Mouse (Mus musculus): ENCODE results near the gene Kcnma1. TPM values are rescaled to one million over a fixed set of nuclear protein-coding genes. Genes with fewer than 3 reads are reported as not detected.

Gene Kcnma1
- polyA plus RNA-seq, 1 experiment: not detected

- TF ChIP-seq CTCF (IDR thresholded peaks at IDR 0.05; ENCODE audit: control insufficient read depth, insufficient read depth, low read length) (no peak), POLR2A (IDR thresholded peaks at IDR 0.05; ENCODE audit: borderline replicate concordance, control insufficient read depth, low read depth, low read length) (no peak)
- 35% methylated on average over 1 of the region's 1 CpGs for WGBS
Measured at GRCm38 (mm10) chr14:23809124-23809523, 205.2 kb downstream of the Kcnma1 start.

DNA sequence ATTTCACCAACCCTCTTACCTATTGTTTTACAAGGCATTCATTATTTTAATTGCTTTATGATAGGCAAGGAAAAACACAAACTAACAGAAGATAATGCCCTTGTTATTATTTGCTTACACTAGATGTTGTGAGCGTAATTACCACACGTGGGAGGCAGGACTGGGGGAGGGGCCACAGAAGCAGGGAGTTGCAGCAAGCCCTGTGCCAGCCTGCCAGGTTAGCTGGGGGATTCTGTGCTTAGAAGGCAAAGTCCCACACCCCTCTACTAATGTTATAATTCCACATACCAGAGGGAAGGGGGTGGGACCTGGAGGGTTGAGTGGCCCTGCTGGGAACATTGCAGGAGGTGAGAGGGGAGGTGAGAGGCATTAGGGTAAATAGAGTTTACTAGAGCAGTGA is 207.9 kb downstream of the Kcnma1 start:
- Histone ChIP-seq H3K4me3 (replicated peaks; ENCODE audit: control insufficient read depth, low read depth, low read length) (no peak overlapping the region), H3K4me1 (ENCODE audit: control insufficient read depth, insufficient read depth, low read length) (no peaks in the 10 kb centered on the region), H3K27ac (ENCODE audit: control insufficient read depth, insufficient read depth, low read depth, low read length, poor library complexity) (no peak overlapping the region)
- no peak for TF ChIP-seq POLR2A (IDR thresholded peaks at IDR 0.05; ENCODE audit: borderline replicate concordance, control insufficient read depth, low read depth, low read length)
- TF ChIP-seq CTCF (IDR thresholded peaks at IDR 0.05; ENCODE audit: control insufficient read depth, insufficient read depth, low read length): no peak
- 41% methylated on average over 2 of the region's 2 CpGs for WGBS

More at GRCm38 (mm10) chr14:23809124-23809523, 205.2 kb downstream of the Kcnma1 start:
- Histone ChIP-seq H3K4me1 (ENCODE audit: control insufficient read depth, insufficient read depth, low read length) (no peaks in the 10 kb centered on the region), H3K27ac (ENCODE audit: control insufficient read depth, insufficient read depth, low read depth, low read length, poor library complexity) (no peak overlapping the region), H3K4me3 (replicated peaks; ENCODE audit: control insufficient read depth, low read depth, low read length) (no peak overlapping the region)

- WGBS: 85% methylated on average over 7 of the region's 7 CpGs
- Histone ChIP-seq H3K27ac (ENCODE audit: control insufficient read depth, insufficient read depth, low read depth, low read length, poor library complexity) (no peak overlapping the region), H3K4me3 (replicated peaks; ENCODE audit: control insufficient read depth, low read depth, low read length) (no peak overlapping the region), H3K4me1 (ENCODE audit: control insufficient read depth, insufficient read depth, low read length) (no peaks in the 10 kb centered on the region)
- TF ChIP-seq POLR2A (IDR thresholded peaks at IDR 0.05; ENCODE audit: borderline replicate concordance, control insufficient read depth, low read depth, low read length) (no peak), CTCF (IDR thresholded peaks at IDR 0.05; ENCODE audit: control insufficient read depth, insufficient read depth, low read length) (no peak)
Measured at GRCm38 (mm10) chr14:23796878-23797277, 217.4 kb downstream of the Kcnma1 start.

GRCm38 (mm10) chr14:23792674-23793073 is 221.6 kb downstream of the Kcnma1 start:
- TF ChIP-seq POLR2A (IDR thresholded peaks at IDR 0.05; ENCODE audit: borderline replicate concordance, control insufficient read depth, low read depth, low read length) (no peak), CTCF (IDR thresholded peaks at IDR 0.05; ENCODE audit: control insufficient read depth, insufficient read depth, low read length) (no peak)
- Histone ChIP-seq H3K27ac (ENCODE audit: control insufficient read depth, insufficient read depth, low read depth, low read length, poor library complexity) (no peak overlapping the region), H3K4me1 (ENCODE audit: control insufficient read depth, insufficient read depth, low read length) (no peaks in the 10 kb centered on the region), H3K4me3 (replicated peaks; ENCODE audit: control insufficient read depth, low read depth, low read length) (no peak overlapping the region)
- WGBS: 28% methylated on average over 3 of the region's 3 CpGs

DNA sequence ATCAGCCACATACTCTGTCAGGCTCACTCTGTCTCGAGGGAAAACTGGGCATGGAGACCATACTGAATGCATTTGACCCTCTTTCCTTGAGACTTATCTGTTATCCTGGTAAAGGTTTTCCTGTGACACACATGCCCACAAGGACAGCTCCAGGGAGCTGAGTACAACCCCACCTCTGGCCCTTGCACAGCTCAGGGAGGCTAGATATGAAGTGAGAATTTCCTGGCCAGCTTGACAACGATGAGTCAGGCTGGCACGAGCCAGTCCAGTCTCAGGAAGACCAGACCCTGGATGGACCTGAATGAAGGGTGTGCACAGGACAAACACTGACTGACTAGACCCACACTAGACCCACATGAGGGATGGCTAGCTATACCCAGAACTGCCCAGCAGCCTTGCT is 222.2 kb downstream of the Kcnma1 start:
- H3K27ac ChIP-seq (ENCODE audit: control insufficient read depth, insufficient read depth, low read depth, low read length, poor library complexity): no peak overlapping the region
- WGBS: 42% methylated on average over 3 of the region's 3 CpGs
- TF ChIP-seq CTCF (IDR thresholded peaks at IDR 0.05; ENCODE audit: control insufficient read depth, insufficient read depth, low read length) (no peak), POLR2A (IDR thresholded peaks at IDR 0.05; ENCODE audit: borderline replicate concordance, control insufficient read depth, low read depth, low read length) (no peak)

GRCm38 (mm10) chr14:23791261-23791691 is 223.0 kb downstream of the Kcnma1 start:
- Histone ChIP-seq H3K4me3 (replicated peaks; ENCODE audit: control insufficient read depth, low read depth, low read length) (no peak overlapping the region), H3K27ac (ENCODE audit: control insufficient read depth, insufficient read depth, low read depth, low read length, poor library complexity) (no peak overlapping the region), H3K4me1 (ENCODE audit: control insufficient read depth, insufficient read depth, low read length) (no peaks in the 10 kb centered on the region)
- 48% methylated on average over 13 of the region's 13 CpGs for WGBS
- TF ChIP-seq CTCF (IDR thresholded peaks at IDR 0.05; ENCODE audit: control insufficient read depth, insufficient read depth, low read length): no peak
- no peak for TF ChIP-seq POLR2A (IDR thresholded peaks at IDR 0.05; ENCODE audit: borderline replicate concordance, control insufficient read depth, low read depth, low read length)

More for the DNA sequence above, 222.2 kb downstream of the Kcnma1 start:
- Histone ChIP-seq H3K4me3 (replicated peaks; ENCODE audit: control insufficient read depth, low read depth, low read length) (no peak overlapping the region), H3K4me1 (ENCODE audit: control insufficient read depth, insufficient read depth, low read length) (no peaks in the 10 kb centered on the region)

GRCm38 (mm10) chr14:23786687-23787073 is 227.6 kb downstream of the Kcnma1 start:
- Histone ChIP-seq H3K4me3 (replicated peaks; ENCODE audit: control insufficient read depth, low read depth, low read length) (no peak overlapping the region), H3K27ac (ENCODE audit: control insufficient read depth, insufficient read depth, low read depth, low read length, poor library complexity) (no peak overlapping the region), H3K4me1 (ENCODE audit: control insufficient read depth, insufficient read depth, low read length) (no peaks in the 10 kb centered on the region)
- WGBS: 2% methylated on average over 1 of the region's 1 CpGs
- TF ChIP-seq POLR2A (IDR thresholded peaks at IDR 0.05; ENCODE audit: borderline replicate concordance, control insufficient read depth, low read depth, low read length) (no peak), CTCF (IDR thresholded peaks at IDR 0.05; ENCODE audit: control insufficient read depth, insufficient read depth, low read length) (no peak)

- Histone ChIP-seq H3K4me1 (ENCODE audit: control insufficient read depth, insufficient read depth, low read length) (no peaks in the 10 kb centered on the region), H3K4me3 (replicated peaks; ENCODE audit: control insufficient read depth, low read depth, low read length) (no peak overlapping the region), H3K27ac (ENCODE audit: control insufficient read depth, insufficient read depth, low read depth, low read length, poor library complexity) (no peak overlapping the region)
- TF ChIP-seq CTCF (IDR thresholded peaks at IDR 0.05; ENCODE audit: control insufficient read depth, insufficient read depth, low read length) (no peak), POLR2A (IDR thresholded peaks at IDR 0.05; ENCODE audit: borderline replicate concordance, control insufficient read depth, low read depth, low read length) (no peak)
- 22% methylated on average over 10 of the region's 10 CpGs for whole genome bisulfite sequencing
Measured at GRCm38 (mm10) chr14:23785921-23786686, 228.2 kb downstream of the Kcnma1 start.
